Mouse (Mus musculus) limb, embryonic 12.5 days (tissue): ENCODE measurements at regions not wholly inside any gene's neighbourhood (a gene's known extent, or its start where the extent isn't known, plus 50 kb on each side); places are given as distances from the start of the nearest gene placed in this dataset.

Source experiments
- ATAC-seq: fragments of 200-750 bp; cut with Nextera tagmentation; 2 replicates; pipeline ENCODE4 v1.8.0; 2017; ENCODE audit warnings: low read depth, moderate TSS enrichment; ENCODE audit not compliant: insufficient number of reproducible peaks, insufficient read depth, low FRiP score, low TSS enrichment
- H3K27ac ChIP-seq: fragments of 300-500 bp; sonication (generic); 2 replicates; pipeline ENCODE4 v1.5.1; 2016; ENCODE audit warnings: mild to moderate bottlenecking, moderate library complexity
- H3K27me3 ChIP-seq: fragments of 300-500 bp; sonication (generic); 2 replicates; pipeline ENCODE4 v1.6.1; 2016; ENCODE audit warnings: mild to moderate bottlenecking, moderate library complexity
- H3K36me3 ChIP-seq: fragments of 300-500 bp; sonication (generic); 2 replicates; pipeline ENCODE4 v1.6.1; 2016; ENCODE audit warnings: mild to moderate bottlenecking, moderate library complexity
- H3K4me1 ChIP-seq: fragments of 300-500 bp; sonication (generic); replicated peaks from 2 replicates; pipeline ENCODE4 v1.6.1; 2016
- H3K4me2 ChIP-seq: fragments of 300-500 bp; sonication (generic); 2 replicates; pipeline ENCODE4 v1.6.1; 2016; ENCODE audit warnings: mild to moderate bottlenecking, moderate library complexity
- H3K4me3 ChIP-seq: fragments of 300-500 bp; sonication (generic); replicated peaks from 2 replicates; pipeline ENCODE4 v1.5.1; 2016; ENCODE audit warnings: mild to moderate bottlenecking
- H3K9ac ChIP-seq: fragments of 300-500 bp; sonication (generic); replicated peaks from 2 replicates; pipeline ENCODE4 v1.6.1; 2016; ENCODE audit warnings: mild to moderate bottlenecking, moderate library complexity
- H3K9me3 ChIP-seq: fragments of 300-500 bp; sonication (generic); 2 replicates; pipeline ENCODE4 v1.6.1; 2016; ENCODE audit warnings: mild to moderate bottlenecking, moderate library complexity
- WGBS: fragments of 180-500 bp; shearing (Covaris S2); methylation state at CpG from one replicate; pipeline ENCODE4 v1.1.7; 2016; 5-methylcytosine and 5-hydroxymethylcytosine counted together

- Histone ChIP-seq H3K4me1 (peaks cover 47% of the 10 kb centered on the region), H3K27ac (no peak overlapping the region), H3K9ac (no peak overlapping the region), H3K9me3 (no peaks in the 10 kb centered on the region), H3K36me3 (no peaks in the 10 kb centered on the region), H3K27me3 (peaks cover 3% of the 10 kb centered on the region; the same call in 1 of the 2 replicates), H3K4me2 (no peak overlapping the region), H3K4me3 (no peak overlapping the region)
- WGBS = 84% methylated on average over 4 of the region's 4 CpGs
- ATAC-seq = no peak
These were observed 489.8 kb downstream of the Ccdc171 start for GRCm38 (mm10) chr4:84015139-84015538.

- no peak overlapping the region for H3K4me3 ChIP-seq
- peaks cover 3% of the 10 kb centered on the region; the same call in 1 of the 2 replicates for H3K27me3 ChIP-seq
- H3K9ac ChIP-seq = no peak overlapping the region
- 69% methylated on average over 8 of the region's 8 CpGs for WGBS
- no peak overlapping the region for H3K27ac ChIP-seq
- no peak overlapping the region for H3K4me2 ChIP-seq
- no peaks in the 10 kb centered on the region for H3K9me3 ChIP-seq
- no peaks in the 10 kb centered on the region for H3K36me3 ChIP-seq
- ATAC-seq = no peak
- peaks cover 52% of the 10 kb centered on the region for H3K4me1 ChIP-seq
These were observed 490.3 kb downstream of the Ccdc171 start for GRCm38 (mm10) chr4:84015552-84016169.

- no peaks in the 10 kb centered on the region for H3K36me3 ChIP-seq
- peak; percentile 74; the same call in 1 of the 2 replicates for ATAC-seq
- WGBS = 57% methylated on average over 7 of the region's 7 CpGs
- H3K4me1 ChIP-seq = peaks cover 55% of the 10 kb centered on the region
- peak overlapping the region; percentile 76 for H3K27ac ChIP-seq
- no peak overlapping the region for H3K9ac ChIP-seq
- no peaks in the 10 kb centered on the region for H3K9me3 ChIP-seq
- H3K27me3 ChIP-seq = peaks cover 3% of the 10 kb centered on the region; the same call in 1 of the 2 replicates
- H3K4me3 ChIP-seq = no peak overlapping the region
- no peak overlapping the region for H3K4me2 ChIP-seq
These were observed 492.8 kb downstream of the Ccdc171 start for GRCm38 (mm10) chr4:84018135-84018534.

- H3K27ac ChIP-seq = peak overlapping the region; percentile 76
- H3K27me3 ChIP-seq = no peaks in the 10 kb centered on the region
- ATAC-seq = no peak
These were observed 493.4 kb downstream of the Ccdc171 start for GRCm38 (mm10) chr4:84018774-84019173.

GRCm38 (mm10) chr4:84019500-84020255, 494.3 kb downstream of the Ccdc171 start:
- 75% methylated on average over 14 of the region's 14 CpGs for WGBS
- Histone ChIP-seq H3K27me3 (no peaks in the 10 kb centered on the region), H3K4me1 (peaks cover 55% of the 10 kb centered on the region), H3K4me2 (no peak overlapping the region), H3K9me3 (no peaks in the 10 kb centered on the region), H3K36me3 (no peaks in the 10 kb centered on the region), H3K27ac (0 out of 2 replicates have a peak overlapping the region, but pooled peaks have one; percentile 13), H3K9ac (no peak overlapping the region), H3K4me3 (no peak overlapping the region)
- ATAC-seq = no peak

More at GRCm38 (mm10) chr4:84018774-84019173, 493.4 kb downstream of the Ccdc171 start:
- Histone ChIP-seq H3K36me3 (no peaks in the 10 kb centered on the region), H3K9ac (no peak overlapping the region), H3K4me1 (peaks cover 55% of the 10 kb centered on the region), H3K4me2 (no peak overlapping the region; the same call in 1 of the 2 replicates), H3K9me3 (no peaks in the 10 kb centered on the region), H3K4me3 (no peak overlapping the region)
- 70% methylated on average over 7 of the region's 7 CpGs for WGBS

- no peak overlapping the region for H3K4me2 ChIP-seq
- H3K27me3 ChIP-seq = no peaks in the 10 kb centered on the region
- no peak overlapping the region for H3K27ac ChIP-seq
- H3K4me1 ChIP-seq = peaks cover 49% of the 10 kb centered on the region
- no peaks in the 10 kb centered on the region for H3K36me3 ChIP-seq
- ATAC-seq = no peak
- 85% methylated on average over 1 of the region's 1 CpGs for WGBS
- H3K9ac ChIP-seq = no peak overlapping the region
- H3K4me3 ChIP-seq = no peak overlapping the region
- no peaks in the 10 kb centered on the region for H3K9me3 ChIP-seq
These were observed 495.3 kb downstream of the Ccdc171 start for GRCm38 (mm10) chr4:84020692-84021091.

GRCm38 (mm10) chr4:84022323-84022722, 497.0 kb downstream of the Ccdc171 start:
- ATAC-seq = no peak
- H3K4me1 ChIP-seq = peaks cover 36% of the 10 kb centered on the region
- H3K9me3 ChIP-seq = no peaks in the 10 kb centered on the region
- no peak overlapping the region for H3K4me2 ChIP-seq
- 86% methylated on average over 7 of the region's 7 CpGs for WGBS
- H3K9ac ChIP-seq = no peak overlapping the region
- H3K36me3 ChIP-seq = no peaks in the 10 kb centered on the region
- no peak overlapping the region for H3K27ac ChIP-seq
- no peak overlapping the region for H3K4me3 ChIP-seq
- no peaks in the 10 kb centered on the region for H3K27me3 ChIP-seq

- H3K4me1 ChIP-seq = peaks cover 12% of the 10 kb centered on the region; the same call in 1 of the 2 replicates
- no peak overlapping the region for H3K4me2 ChIP-seq
- no peak overlapping the region for H3K9ac ChIP-seq
- no peak overlapping the region for H3K4me3 ChIP-seq
- no peak for ATAC-seq
- no peaks in the 10 kb centered on the region for H3K9me3 ChIP-seq
- H3K36me3 ChIP-seq = no peaks in the 10 kb centered on the region
- H3K27ac ChIP-seq = no peak overlapping the region
- 49% methylated on average over 8 of the region's 8 CpGs for WGBS
- no peaks in the 10 kb centered on the region for H3K27me3 ChIP-seq
These were observed 500.8 kb downstream of the Ccdc171 start for GRCm38 (mm10) chr4:84026144-84026543.

- no peak overlapping the region for H3K9ac ChIP-seq
- H3K9me3 ChIP-seq = no peaks in the 10 kb centered on the region
- H3K27ac ChIP-seq = no peak overlapping the region
- WGBS = 32% methylated on average over 5 of the region's 5 CpGs
- no peak overlapping the region for H3K4me3 ChIP-seq
- no peak for ATAC-seq
- H3K27me3 ChIP-seq = no peaks in the 10 kb centered on the region
- H3K4me1 ChIP-seq = peaks cover 16% of the 10 kb centered on the region; the same call in 1 of the 2 replicates
- H3K4me2 ChIP-seq = no peak overlapping the region
- no peaks in the 10 kb centered on the region for H3K36me3 ChIP-seq
These were observed 502.8 kb downstream of the Ccdc171 start for GRCm38 (mm10) chr4:84028120-84028519.

GRCm38 (mm10) chr4:84030916-84031315, 505.6 kb downstream of the Ccdc171 start:
- WGBS = 41% methylated on average over 5 of the region's 5 CpGs
- Histone ChIP-seq H3K36me3 (no peaks in the 10 kb centered on the region), H3K27ac (peak overlapping the region; percentile 1; the same call in 1 of the 2 replicates), H3K9me3 (no peaks in the 10 kb centered on the region), H3K4me1 (peaks cover 19% of the 10 kb centered on the region), H3K27me3 (no peaks in the 10 kb centered on the region), H3K4me3 (no peak overlapping the region), H3K4me2 (no peak overlapping the region), H3K9ac (no peak overlapping the region)
- ATAC-seq = no peak

GRCm38 (mm10) chr4:84032505-84032904, 507.2 kb downstream of the Ccdc171 start:
- Histone ChIP-seq H3K9ac (no peak overlapping the region), H3K27ac (0 out of 2 replicates have a peak overlapping the region, but pooled peaks have one; percentile 5), H3K27me3 (no peaks in the 10 kb centered on the region), H3K4me2 (no peak overlapping the region), H3K4me3 (no peak overlapping the region), H3K9me3 (no peaks in the 10 kb centered on the region), H3K4me1 (peaks cover 27% of the 10 kb centered on the region), H3K36me3 (no peaks in the 10 kb centered on the region)
- WGBS = 71% methylated on average over 10 of the region's 10 CpGs
- no peak for ATAC-seq
